Mouse (Mus musculus): Measurements from ENCODE around the gene Apoa4.

The Apoa4 gene

DNA sequence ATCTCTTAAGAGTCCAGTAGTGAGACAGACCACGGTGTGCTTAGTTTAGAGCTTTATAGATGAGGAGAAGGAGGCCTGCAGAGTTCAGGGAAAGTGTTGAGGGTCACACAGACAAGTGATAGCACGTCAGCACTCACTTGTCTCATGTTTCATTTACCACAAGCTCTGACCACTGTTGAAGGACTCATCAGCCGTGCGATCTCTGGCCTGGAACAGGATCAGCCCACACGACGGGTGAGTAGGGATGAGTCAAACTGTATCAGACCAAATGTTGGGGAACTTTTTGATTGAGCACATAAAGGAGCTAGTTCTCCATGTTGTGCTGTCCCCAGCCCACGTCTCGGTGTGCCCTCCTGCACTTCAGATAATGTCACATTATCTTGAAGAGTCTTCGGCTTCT is 34.0 kb downstream of the Apoa4 start:
- no peak for DNase-seq (ENCODE audit: low spot score)

DNA sequence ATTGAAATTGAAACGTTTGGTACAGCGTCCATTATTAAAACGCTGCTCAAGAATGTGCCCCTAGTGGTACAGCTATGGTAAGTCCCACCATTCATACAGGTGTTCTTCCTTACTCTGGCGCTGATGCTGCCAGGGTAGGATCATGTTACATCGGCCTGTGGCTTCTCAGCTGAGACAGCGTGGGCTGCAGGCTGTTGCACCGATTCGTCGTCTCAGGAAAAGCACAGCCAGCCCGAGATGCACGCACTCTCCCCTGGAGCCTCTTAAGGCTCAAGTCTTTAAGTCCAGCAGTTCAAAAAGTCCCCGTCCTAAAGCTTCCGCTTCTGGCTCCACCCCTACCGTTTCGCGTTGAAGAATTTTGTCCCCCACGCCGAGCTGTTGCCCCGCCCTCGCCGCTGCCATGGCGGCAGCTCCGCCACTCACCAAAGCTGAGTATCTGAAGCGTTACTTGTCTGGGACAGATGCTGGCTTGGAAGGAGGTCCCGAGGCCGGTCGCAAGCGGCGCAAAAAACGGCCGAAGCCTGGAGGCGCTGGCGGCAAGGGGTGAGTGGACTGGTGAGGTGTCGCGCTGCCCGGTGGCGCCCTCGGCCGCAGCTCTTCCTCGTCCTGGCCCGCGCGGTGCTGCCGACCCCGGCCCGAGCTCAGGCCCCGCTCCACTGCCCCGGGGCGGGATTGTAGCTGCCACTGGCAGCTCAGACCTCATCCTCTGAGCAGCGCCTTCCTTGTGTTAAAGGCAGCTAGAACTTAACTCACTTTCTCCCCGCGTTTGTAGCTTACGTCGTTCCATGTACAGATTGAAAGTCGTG is 42.3 kb downstream of the Apoa4 start, which contains the start of gene Bud13:
Gene Bud13 (plus strand): TSS at position 378 of the 806 bp plus-strand sequence.
- DNase-seq (ENCODE audit: low spot score) = peak; percentile 94
